Mouse (Mus musculus): ENCODE results near the gene Gprin2.
A peak's percentile ranks its signal among the peaks of the same experiment; 100 is the strongest.

Gprin2 gene

DNA sequence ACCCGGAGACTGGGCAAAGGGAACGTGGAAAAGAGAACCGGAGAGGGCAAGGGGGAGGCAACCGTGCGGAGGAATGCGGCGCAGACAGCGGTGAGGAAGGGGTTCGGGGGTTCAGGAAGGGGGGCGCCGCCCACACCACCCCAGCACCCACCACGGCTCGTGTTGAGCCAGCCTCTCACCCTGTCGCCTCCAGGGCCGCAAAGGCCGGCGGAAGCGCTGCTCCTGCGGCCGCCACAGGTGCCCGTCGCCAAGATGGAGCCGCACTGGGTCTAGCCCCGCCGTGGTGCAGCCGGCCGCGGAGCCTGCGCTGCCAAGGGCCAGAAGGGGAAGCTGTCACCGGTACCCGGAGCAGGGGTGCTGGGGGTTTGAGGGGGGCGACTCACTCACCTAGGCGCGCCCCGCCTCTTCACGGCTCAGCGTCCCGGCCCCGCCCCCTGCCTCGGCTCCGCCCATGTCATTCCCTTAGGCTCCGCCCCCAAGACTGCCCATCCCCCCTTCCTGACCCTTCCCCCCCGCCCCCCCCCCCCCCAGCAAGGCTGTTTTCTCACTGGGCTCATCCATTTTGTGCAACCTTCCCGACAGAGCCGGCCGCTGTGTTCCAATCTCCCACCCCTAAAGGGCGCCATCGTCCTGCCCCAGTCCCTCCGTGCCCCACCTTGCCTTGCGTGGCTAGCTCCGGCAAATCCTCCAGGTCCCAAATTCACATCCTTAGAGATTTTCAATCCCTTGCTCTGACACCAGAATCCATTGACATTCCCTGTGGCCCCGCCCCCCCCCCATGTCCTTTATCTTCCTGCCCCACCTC, at the start of gene Gprin2:
Gene Gprin2 (minus strand): TSS at position 423 of the 805 bp plus-strand sequence.
- no peak for DNase-seq

- no peak for DNase-seq
Observed at GRCm38 (mm10) chr14:34240676-34241075, 39.2 kb upstream of the Gprin2 start.

DNA sequence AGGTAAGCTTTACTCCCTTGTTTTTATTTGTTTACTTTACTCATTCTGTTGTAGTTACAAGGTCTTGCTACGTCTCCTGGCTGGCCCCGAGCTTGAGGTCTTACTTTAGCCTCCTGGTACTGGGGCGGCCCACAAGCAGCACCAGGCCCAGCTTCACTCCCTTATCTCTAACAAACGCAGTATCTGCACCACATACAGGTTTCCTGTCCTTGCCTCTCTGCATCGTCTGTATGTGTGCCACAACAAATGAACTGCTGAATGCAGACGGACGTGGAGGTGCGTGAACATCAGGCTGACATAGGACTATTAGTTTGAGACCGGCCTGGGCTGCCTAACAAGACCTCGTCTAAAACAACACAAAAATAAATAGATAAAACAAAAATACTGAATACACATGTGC, 38.8 kb upstream of the Gprin2 start:
- DNase-seq = peak; percentile 64

DNA sequence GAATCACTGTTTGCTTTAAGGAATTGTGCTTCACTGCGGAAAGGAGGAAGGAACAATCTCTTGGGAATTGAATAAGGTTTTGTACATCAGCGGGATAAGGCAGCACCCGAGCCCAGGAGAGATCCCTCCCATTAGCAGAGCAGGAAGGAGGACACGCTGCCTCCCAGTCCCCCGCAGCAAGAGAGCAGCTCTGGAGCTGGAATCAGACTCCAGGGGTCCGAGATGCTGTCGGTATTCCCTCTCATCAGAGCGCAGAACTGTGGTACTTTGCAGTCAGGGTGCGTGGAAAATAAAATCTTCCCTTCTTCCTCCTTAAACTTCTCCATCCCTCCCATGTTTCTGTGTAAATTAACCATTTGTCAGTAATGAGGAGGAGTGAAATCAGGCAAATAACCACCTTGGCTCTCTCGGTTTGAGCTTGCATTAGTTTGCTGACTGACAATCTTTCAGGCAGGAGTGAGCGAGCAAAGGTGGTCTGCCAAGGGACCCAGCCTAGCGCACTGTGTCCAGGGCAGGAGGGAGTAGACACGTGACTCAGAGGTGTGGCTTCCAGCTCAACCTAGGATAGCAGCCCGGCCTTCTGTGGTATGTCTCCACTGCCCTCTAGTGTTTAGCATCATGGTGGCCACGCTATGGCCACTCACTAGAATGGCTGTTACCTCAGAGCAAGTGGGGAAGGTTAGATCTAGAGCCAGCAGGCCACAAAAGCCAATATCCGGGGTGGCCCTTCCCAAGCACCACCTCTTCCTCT, 33.4 kb upstream of the Gprin2 start:
- DNase-seq = peak; percentile 98

DNA sequence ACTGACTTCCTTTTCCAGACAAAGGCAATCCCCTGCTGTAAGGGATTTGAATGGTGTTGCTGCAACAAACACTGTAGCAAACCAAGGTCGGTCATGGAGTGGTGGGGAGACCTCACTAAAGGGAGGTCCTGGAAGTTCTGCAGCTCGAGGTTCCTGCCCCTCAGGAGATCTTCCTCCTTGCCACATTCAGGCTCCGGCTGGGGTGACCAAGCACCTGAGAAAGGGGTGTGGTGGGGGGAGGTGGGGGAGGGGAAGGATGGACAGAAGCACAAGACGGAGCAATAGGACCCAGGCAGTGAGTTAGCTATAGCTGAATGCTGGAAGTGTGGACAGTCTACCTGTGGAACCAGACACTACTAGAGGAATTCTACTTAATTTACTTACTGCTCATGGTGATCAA, 32.4 kb upstream of the Gprin2 start:
- DNase-seq = peak; percentile 75

DNA sequence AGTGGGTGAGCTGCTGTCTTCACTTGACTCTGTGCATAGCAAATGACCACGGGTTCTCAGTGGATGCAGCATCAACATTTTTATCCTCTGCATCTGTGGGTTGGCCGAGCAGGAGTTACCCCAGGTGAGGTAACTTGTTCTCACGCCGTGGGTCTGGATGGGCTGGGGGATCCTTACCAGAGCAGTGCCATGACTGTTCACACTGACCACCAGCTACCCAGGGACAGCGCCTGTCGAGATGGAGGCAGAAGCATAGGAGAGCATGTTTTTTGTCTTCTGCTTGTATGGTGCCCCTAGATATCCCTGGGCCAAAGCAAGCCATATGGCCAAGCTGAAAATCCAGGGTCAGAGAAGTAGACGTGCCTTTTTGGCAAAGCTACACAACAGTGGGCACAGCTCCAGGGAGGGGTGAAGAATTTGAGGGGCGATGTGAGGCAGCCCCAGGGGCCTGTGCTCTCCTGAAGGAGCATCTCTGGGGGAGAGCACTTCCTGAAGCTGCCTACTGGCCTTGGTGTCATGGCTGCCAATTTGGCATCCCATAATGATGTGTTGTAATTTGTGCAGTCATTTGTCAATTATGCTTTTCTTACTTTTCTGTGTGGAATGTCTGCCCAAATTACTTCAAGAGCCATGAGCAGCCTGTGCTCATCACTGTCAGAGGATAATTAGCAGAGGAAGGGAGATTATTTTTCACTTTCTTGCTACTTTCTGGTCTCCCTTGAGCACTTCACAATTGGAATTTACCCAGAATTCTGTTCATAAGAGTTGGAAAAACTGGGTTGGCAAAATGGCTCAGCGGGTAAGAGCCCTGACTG, 31.6 kb upstream of the Gprin2 start:
- peak; percentile 83 for DNase-seq

DNA sequence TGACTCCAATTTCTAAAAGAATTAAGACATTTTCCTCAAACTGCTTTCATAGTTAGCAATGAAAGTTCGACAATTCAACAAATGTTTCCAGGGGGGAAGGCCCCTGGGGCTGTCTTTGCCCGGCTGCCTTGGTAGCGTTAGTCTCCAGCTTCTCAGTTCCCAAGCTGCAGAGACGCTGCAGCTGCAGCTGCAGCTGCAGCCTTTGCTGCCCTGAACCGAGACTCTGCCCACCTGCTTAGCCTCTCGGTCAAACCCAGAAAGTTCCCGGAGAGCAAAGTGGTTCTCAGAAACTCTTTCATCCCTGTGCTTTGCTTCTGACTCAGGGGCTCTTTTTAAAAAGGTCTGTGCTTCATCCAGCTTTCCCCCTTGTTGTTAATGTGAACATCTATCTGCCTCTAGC, 30.9 kb upstream of the Gprin2 start:
- DNase-seq = peak; percentile 35

GRCm38 (mm10) chr14:34228830-34229506, 27.5 kb upstream of the Gprin2 start:
- peak; percentile 68 for DNase-seq

DNA sequence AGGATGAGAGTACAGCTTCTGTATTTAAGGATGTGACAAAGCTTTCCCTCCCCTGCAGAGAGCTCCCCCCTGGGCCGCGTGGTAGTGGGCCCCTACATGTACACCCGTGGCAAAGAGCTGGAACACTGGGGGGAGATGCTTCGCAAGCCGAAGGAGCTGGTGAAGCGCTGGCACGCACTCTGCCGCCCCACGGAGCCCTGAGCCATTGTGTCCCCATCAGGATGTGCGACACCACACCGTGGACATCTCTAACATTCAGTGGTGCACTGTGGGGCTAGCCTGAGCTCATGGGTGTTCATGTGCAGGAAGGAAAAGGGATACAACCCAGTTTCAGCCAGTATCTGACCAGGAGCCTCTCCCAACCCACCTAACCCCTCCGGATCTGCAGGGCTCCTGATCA, 26.5 kb upstream of the Gprin2 start:
- peak; percentile 89 for DNase-seq

DNA sequence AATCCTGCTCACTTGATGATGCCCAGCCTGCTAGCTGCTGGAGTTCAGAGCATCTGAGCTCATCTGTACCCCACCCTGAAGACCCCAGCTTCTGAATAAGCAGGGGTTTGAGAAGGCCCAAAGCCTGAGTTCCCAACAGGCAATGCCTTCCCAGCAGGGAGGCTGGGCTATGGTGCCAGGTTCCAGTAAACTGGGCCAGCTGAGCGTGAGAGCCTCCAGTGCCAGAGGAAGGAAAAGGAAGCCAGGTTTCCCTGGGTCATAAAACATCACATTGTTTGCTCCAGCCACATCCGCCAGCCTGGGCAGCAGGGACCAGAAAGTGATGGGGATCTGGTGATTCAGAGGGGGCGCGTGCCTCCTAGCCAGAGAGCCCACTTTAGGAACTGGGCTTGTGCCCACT, 25.1 kb upstream of the Gprin2 start:
- peak; percentile 87 for DNase-seq

DNA sequence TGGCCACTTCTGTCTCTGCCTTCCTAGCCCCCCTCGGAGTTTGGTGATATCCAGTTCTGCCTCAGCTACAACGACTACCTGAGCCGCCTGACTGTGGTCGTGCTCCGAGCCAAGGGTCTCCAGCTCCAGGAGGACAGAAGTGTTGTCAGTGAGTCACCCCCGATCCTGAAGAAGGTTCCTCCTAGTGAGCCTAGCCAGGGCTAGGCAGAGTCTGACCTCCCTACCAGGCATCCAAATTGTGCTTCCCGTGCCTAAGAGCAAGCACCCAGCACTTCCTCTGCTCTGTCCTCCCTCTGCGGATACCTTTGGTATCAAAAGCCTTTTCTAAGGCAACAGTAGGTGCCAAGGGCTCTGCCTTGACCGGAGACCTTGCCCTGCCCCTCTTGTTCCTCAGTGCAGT, 24.5 kb upstream of the Gprin2 start:
- DNase-seq = peak; percentile 84

- peak; percentile 61 for DNase-seq
Observed at GRCm38 (mm10) chr14:34223362-34223898, 22.0 kb upstream of the Gprin2 start.

- DNase-seq = no peak
Observed at GRCm38 (mm10) chr14:34221416-34222077, 20.1 kb upstream of the Gprin2 start.

- no peak for DNase-seq
Observed at GRCm38 (mm10) chr14:34220426-34220825, 19.0 kb upstream of the Gprin2 start.

DNA sequence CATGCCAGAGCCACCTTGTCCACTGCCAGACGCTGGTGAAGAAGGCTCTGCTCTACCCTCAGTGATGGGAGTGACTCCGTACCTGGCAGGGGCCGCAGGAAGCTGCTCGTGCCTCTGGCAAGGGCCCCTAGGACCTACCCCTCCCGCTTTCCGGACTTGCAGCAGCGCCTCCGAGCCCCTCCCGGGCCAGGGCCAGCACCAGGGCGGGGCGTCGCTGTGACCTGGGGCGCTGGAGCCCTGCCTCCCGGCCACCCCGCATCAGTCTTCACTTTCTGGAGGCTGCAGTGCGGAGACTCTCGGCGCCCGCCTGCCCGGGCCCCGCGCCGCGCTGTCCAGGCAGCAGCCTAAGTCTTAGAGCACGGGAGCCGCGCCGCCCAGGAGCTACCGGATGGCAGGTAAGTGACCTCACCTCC, 18.3 kb upstream of the Gprin2 start:
- no peak for DNase-seq

- DNase-seq = no peak
Observed at GRCm38 (mm10) chr14:34219295-34219694, 17.8 kb upstream of the Gprin2 start, which contains the start of gene Syt15. Gene Syt15, plus strand, starts transcription at chr14:34219595.

- DNase-seq = no peak
Observed at GRCm38 (mm10) chr14:34215451-34216127, 14.1 kb upstream of the Gprin2 start.

DNA sequence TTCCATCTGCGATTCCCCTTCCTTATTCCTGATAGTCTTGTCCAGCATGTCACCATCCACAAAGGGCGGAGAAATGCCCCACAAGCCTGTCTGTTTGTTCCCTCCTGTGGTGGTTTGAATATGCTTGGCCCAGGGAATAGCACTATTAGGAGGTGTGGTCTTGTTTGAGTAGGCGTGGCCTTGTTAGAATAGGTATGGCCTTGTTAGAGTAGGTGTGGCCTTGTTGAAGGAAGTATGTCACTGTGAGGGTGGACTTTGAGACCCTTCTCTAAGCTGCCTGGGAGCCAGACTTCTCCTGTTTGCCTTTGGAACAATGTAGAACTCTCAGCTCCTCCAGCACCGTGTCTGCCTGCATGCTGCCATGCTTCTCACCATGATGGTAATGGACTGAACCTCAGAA, 8.5 kb upstream of the Gprin2 start:
- DNase-seq = no peak

GRCm38 (mm10) chr14:34209080-34209479, 7.6 kb upstream of the Gprin2 start:
- no peak for DNase-seq

DNA sequence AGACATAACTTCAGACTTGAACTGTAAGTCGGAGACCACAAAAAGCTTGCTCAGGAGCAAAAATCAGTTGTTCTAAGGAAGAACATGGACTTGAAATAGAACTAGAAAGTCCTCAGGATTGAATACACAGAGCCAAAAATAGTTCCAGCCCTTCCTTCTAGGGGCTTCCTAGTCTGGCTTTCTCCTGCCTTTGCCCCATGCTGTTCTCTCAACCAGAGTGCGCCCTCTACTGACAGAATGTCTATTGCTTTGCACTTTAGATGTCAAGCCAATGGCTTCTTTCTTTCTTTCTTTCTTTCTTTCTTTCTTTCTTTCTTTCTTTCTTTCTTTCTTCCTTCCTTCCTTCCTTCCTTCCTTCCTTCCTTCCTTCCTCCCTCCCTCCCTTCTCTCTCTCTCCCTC, 7.2 kb upstream of the Gprin2 start:
- no peak for DNase-seq

DNA sequence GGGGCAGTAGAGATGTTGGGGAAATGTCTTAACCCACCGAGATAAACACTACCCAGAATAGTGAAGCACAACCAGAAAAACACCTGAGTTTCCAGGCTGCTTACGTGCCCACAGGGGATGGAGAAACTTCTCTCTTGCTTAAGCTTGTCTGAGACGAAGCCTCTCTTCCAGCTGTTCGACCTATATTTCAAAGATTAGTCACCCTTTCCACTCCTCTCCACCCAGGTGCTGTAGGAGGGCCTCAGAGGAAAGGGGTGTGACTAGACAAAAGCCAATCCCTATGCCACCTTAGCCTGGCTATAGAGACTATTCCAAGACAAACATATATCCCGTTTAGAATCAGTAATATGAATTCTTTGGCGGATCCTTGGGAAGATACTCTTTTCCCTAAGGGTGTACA, 6.5 kb upstream of the Gprin2 start:
- no peak for DNase-seq

Data from heart, adult 11 months (tissue).